Mouse (Mus musculus): Measurements from ENCODE around the gene Med12.

Gene Med12

DNA sequence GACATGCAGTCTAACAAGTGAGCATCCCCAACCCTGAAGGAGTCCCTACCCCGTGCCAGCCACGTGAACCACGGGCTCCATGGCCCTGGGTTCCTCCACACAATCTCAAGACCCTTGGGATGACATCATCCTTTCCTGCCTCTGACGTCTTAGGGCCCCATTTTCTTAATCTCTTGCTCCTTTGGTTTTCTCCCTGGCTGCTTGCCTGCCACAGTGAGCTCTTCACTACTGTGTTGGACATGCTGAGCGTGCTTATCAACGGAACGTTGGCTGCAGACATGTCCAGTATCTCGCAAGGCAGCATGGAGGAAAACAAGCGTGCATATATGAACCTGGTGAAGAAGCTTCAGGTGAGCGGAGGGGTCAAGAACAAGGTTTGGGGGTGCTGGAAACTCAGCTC lies 16.3 kb downstream of the Med12 start:
- in situ Hi-C loops (cut with MboI; ENCODE audit: unreplicated experiment in 2 of 2) = no loop called here

GRCm38 (mm10) chrX:101299055-101299454 lies 25.2 kb downstream of the Med12 start, which contains the start of gene Nlgn3:
Gene Nlgn3, plus strand, starts transcription at chrX:101299168.
- in situ Hi-C loops (cut with MboI; ENCODE audit: unreplicated experiment in 2 of 2) = no loop called here

GRCm38 (mm10) chrX:101299473-101300426 lies 25.9 kb downstream of the Med12 start:
- in situ Hi-C loops (cut with MboI; ENCODE audit: unreplicated experiment in 2 of 2) = no loop called here

- in situ Hi-C loops (cut with MboI; ENCODE audit: unreplicated experiment in 2 of 2) = no loop called here
Observed at GRCm38 (mm10) chrX:101300427-101301030, 26.7 kb downstream of the Med12 start.

- in situ Hi-C loops (cut with MboI; ENCODE audit: unreplicated experiment in 2 of 2) = no loop called here
Observed at GRCm38 (mm10) chrX:101301654-101302053, 27.8 kb downstream of the Med12 start.

DNA sequence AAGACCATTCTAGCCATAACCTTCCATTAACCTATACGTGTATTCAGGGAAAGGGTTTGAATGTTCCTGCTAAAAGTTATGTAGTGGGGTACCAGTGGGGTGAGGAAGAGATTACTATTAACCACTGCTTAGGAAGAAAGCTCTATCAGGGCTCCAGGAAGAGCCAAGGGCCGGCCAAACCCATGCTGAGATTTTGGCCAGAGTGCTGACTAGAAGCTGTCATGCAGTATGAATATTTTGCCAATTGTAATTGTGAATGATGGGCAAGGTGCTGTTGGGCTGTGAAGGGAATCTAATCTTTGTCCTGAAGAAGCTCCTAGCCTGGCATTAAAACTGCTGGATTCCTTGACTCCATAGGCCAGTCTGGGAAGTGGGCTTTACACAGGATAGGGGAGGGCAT lies 30.8 kb downstream of the Med12 start:
- in situ Hi-C loops (cut with MboI; ENCODE audit: unreplicated experiment in 2 of 2) = no loop called here

DNA sequence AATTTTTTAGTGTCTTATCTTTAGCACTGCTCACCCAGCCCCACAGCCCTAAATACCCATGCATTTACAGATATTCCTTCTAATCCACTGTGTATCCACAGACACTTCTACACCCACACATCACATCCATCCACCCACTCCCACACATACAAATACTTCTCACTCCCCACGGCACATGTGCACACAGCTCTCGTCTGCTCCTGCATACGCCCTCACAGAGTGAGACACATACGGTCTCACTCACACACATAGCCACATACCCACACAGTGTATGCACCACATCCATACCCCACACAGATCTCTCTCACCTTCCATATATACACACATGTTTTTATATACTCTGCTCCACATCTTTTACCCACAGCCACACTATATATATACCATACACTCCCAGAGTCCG lies 35.5 kb downstream of the Med12 start:
- in situ Hi-C loops (cut with MboI; ENCODE audit: unreplicated experiment in 2 of 2) = no loop called here

DNA sequence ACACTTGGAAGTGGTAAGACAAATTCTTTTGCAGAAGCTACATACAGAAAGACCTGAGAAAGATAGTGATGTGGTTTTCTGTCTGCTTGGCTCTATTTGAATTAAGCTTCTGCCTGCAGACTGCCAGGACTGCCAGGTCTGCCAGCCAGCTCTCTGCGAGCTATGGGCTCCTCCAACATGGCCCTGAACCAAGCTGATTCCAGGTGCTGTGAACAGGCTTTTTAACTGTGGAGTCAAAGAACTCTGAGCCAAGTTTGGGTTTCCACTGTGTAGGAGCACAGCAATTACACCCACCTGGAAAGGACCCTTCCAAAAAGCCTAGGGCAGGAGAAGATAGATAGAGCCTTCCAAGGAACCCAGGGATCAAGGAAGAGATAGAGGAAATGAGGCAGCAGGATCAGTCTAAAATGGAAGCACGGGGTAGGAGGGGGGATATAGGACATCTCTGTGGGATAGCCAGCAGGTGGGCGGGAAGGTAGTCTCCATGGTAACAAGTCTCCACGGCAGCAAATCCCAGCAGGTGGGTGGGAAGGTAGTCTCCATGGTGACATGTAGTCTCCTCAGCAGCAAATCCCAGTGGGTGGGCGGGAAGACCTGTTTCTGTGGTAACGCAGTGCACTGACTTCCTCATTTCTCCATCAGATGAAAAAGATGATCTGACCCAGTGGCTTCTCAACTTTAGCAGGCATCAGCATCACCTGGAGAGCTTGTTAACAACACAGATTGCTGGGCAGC lies 40.0 kb downstream of the Med12 start:
- in situ Hi-C loops (cut with MboI; ENCODE audit: unreplicated experiment in 2 of 2) = no loop called here

DNA sequence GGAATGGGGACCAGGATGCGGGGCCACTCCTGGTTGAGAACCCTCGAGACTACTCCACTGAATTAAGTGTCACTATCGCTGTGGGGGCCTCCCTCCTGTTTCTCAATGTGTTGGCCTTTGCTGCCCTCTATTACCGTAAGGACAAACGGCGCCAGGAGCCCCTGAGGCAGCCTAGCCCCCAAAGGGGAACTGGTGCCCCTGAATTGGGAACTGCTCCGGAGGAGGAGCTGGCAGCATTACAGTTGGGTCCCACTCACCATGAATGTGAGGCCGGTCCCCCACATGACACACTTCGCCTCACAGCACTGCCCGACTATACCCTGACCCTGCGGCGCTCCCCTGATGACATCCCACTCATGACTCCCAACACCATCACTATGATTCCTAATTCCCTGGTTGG lies 45.9 kb downstream of the Med12 start:
- in situ Hi-C loops (cut with MboI; ENCODE audit: unreplicated experiment in 2 of 2) = no loop called here

GRCm38 (mm10) chrX:101325989-101326899 lies 52.4 kb downstream of the Med12 start:
- in situ Hi-C loops (cut with MboI; ENCODE audit: unreplicated experiment in 2 of 2) = loop anchor here (5.0 to 25.0 kb wide), 4 partner anchors 194 to 839 kb away; partner anchors contain the start of genes Igbp1 (in 2 of the 2) and Dlg3 (in 1 of the 2)

- in situ Hi-C loops (cut with MboI; ENCODE audit: unreplicated experiment in 2 of 2) = loop anchor here (5.0 to 25.0 kb wide), 7 partner anchors 55 to 842 kb away; partner anchors contain the start of genes Igbp1 (in 2 of the 2), Dlg3 (in 1 of the 2), Gm20489 (in 1 of the 2) and Il2rg (in 1 of the 2)
Observed at GRCm38 (mm10) chrX:101329372-101330028, 55.7 kb downstream of the Med12 start.

- in situ Hi-C loops (cut with MboI; ENCODE audit: unreplicated experiment in 2 of 2) = loop anchor here (5.0 to 25.0 kb wide), 7 partner anchors 57 to 845 kb away; partner anchors contain the start of genes Igbp1 (in 2 of the 2), Dlg3 (in 1 of the 2), Gm20489 (in 1 of the 2) and Il2rg (in 1 of the 2)
Observed at GRCm38 (mm10) chrX:101332031-101332374, 58.2 kb downstream of the Med12 start.

DNA sequence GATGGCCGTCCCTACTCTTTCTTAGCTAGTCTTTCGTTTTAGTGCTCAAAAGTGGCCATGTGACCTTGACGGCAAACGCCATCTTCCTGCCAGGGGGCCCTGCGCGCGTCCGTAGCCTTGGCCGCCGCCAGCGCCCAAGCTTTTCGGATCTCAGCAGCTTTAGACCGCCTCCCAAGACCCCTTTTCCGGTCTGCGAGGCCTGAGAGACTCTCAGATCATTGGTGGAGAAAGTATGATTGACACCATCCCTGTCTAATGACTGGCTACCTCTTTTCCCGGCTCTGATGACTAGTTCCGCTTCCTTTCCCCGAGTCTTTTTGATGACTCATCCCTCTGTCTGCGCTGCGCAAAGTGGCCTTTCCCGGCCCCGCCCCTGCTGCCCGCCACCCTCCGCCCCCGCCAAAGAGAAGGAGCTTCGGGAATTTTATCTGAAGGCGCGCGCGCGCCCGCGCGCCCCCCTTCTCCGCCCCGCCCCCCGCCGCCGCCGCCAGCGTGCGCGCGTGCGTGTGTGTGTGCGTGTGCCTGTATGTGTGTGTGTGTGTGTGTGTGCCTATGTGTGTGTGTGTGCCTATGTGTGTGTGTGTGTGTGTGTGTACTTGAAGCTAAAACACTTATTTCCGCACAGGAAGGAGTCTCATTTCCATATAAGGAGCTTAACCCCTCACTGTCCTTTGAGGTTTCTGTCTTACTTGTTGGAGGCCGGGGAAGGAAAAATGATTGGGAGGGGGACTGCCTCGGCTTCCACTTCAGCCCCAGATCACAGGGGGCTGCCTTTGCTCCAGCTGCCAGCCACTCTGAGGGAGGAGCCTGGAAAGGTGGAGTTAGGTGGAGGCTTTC lies 58.8 kb downstream of the Med12 start:
- in situ Hi-C loops (cut with MboI; ENCODE audit: unreplicated experiment in 2 of 2) = loop anchor here (5.0 to 25.0 kb wide), 7 partner anchors 58 to 845 kb away; partner anchors contain the start of genes Igbp1 (in 2 of the 2), Dlg3 (in 1 of the 2), Gm20489 (in 1 of the 2) and Il2rg (in 1 of the 2)

- in situ Hi-C loops (cut with MboI; ENCODE audit: unreplicated experiment in 2 of 2) = loop anchor here (5.0 to 25.0 kb wide), 7 partner anchors 60 to 847 kb away; partner anchors contain the start of genes Igbp1 (in 2 of the 2), Dlg3 (in 1 of the 2), Gm20489 (in 1 of the 2) and Il2rg (in 1 of the 2)
Observed at GRCm38 (mm10) chrX:101334606-101335005, 60.8 kb downstream of the Med12 start.

GRCm38 (mm10) chrX:101338666-101339065 lies 64.8 kb downstream of the Med12 start:
- in situ Hi-C loops (cut with MboI; ENCODE audit: unreplicated experiment in 2 of 2) = loop anchor here (10.0 to 25.0 kb wide), 5 partner anchors 64 to 851 kb away; partner anchors contain the start of genes Igbp1 (in 2 of the 2), Dlg3 (in 1 of the 2), Med12 (in 1 of the 2) and Nono (in 1 of the 2)

DNA sequence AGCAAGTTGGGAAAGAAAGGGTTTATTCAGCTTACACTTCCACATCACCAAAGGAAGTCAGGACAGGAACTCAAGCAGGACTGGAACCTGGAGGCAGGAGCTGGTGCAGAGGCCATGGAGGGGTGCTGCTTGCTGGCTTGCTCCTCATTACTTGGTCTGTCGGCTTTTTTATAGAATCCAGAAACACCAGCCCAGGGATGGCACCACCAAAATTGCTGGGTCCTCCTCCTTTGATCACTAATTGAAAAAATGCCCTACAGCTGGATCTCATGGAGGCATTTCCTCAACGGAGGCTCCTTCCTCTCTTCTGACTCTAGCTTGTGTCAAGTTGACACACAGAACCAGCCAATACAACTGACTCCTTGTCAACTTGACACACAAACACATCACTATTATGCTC lies 69.0 kb downstream of the Med12 start:
- in situ Hi-C loops (cut with MboI; ENCODE audit: unreplicated experiment in 2 of 2) = loop anchor here (25.0 kb wide), 3 partner anchors 556 to 856 kb away; partner anchors contain the start of genes Igbp1 (in 2 of the 2) and Dlg3 (in 1 of the 2)

DNA sequence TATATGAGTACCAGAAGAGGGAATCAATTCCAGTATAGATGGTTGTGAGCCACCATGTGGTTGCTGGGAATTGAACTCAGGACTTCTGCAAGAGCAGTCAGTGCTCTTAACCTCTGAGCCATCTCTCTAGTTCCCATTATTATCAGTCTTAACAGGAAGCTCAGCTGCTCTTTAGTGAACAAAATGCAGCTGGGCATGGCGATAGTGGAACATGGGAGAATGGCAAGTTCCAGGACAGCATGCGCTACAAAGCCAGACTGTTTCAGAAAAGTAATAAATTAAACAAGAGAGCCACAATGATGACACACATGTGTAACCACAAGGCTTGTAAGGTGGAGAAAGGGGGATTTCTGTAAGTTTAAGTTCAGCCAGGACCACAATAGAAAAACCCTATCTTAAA lies 71.6 kb downstream of the Med12 start:
- in situ Hi-C loops (cut with MboI; ENCODE audit: unreplicated experiment in 2 of 2) = loop anchor here (25.0 kb wide), 3 partner anchors 558 to 858 kb away; partner anchors contain the start of genes Igbp1 (in 2 of the 2) and Dlg3 (in 1 of the 2)
